Comparison of ENCODE assay signal across 13 mouse cellular contexts in genomic region chr2:145336406-145336805, GRCm38 (mm10).
"Had no signal": no experiment of that assay in that cellular context is flagged by ENCODE, and none has a peak within 500 bp of the region (broad histone marks: within the 10 kb centered on the region; RNA-seq: fewer than 3 reads in every experiment).

No protein-coding gene starts in this region.

- H3K27ac ChIP-seq: limb, embryonic 13.5 days; liver, embryonic 14.5 days; macrophage; midbrain, embryonic 12.5 days; stomach, embryonic 15.5 days had no signal

- ATAC-seq: midbrain, embryonic 16.5 days had no signal

- H3K4me1 ChIP-seq: limb, embryonic 13.5 days; midbrain, embryonic 12.5 days; stomach, embryonic 15.5 days had no signal

- H3K4me3 ChIP-seq: limb, embryonic 13.5 days; midbrain, embryonic 12.5 days; stomach, embryonic 15.5 days had no signal

- H3K27me3 ChIP-seq: limb, embryonic 13.5 days; midbrain, embryonic 12.5 days; stomach, embryonic 15.5 days had no signal

- DNase-seq: kidney, postnatal 10 days; left cerebral cortex, postnatal 4 days; lung, adult 18-20 months; lung, postnatal 10 days; right cerebral cortex, postnatal 14 days; thymus, adult 2 months; thymus, postnatal 25 days had no signal
